Mouse (Mus musculus) heart, adult 2 months (tissue): ENCODE measurements at regions not wholly inside any gene's neighbourhood (a gene's known extent, or its start where the extent isn't known, plus 50 kb on each side); places are given as distances from the start of the nearest gene placed in this dataset.

Source experiments
- CTCF ChIP-seq: fragments of 200-600 bp; IDR thresholded peaks from 2 replicates; pipeline ENCODE4 v1.8.1; 2022; ENCODE audit warnings: antibody characterized with exemption, mild to moderate bottlenecking, moderate library complexity
- POLR2A ChIP-seq: fragments of 200-500 bp; IDR thresholded peaks from 2 replicates; pipeline ENCODE4 v1.6.1; 2011; ENCODE audit warnings: mild to moderate bottlenecking, low read depth, low read length, control low read depth; ENCODE audit not compliant: insufficient read depth

DNA sequence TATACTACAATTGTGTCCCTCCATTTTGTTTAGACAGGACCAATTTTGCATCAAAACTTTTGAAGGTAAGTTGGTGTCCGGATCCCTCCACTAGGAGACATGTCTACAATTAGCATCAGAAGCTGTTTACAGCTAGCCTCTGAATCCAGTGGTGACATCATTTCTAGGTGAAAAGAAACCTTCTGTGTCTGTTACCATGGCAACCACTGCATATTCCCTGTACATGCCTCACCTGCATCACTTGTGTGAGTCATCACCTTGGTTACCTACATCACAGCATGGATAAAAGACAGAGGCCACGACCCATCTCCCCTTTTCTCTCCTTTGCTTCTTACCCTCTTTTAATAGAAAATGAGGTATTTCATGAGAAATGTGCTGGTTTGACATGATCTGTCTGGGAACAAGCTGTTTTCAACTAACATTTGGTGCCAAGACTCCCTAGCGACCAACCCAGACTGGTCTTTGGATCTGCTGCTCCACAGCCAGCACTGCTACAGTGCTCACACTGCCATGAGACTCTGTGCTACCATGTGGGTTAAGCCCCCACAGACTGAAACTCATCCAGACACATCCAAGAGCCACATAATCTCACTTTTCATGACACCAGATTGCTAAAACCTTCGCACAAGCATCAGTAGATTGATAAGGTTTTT is 701.4 kb upstream of the Ndn start:
- TF ChIP-seq CTCF (no peak), POLR2A (no peak)
